Mouse (Mus musculus): Measurements from ENCODE around the gene Mgat2.
"Not testable (repeated sequence)": the region's sequence is repeated elsewhere in the genome, so short reads cannot be mapped to it uniquely, and the experiment has no call there.

Mgat2 gene

DNA sequence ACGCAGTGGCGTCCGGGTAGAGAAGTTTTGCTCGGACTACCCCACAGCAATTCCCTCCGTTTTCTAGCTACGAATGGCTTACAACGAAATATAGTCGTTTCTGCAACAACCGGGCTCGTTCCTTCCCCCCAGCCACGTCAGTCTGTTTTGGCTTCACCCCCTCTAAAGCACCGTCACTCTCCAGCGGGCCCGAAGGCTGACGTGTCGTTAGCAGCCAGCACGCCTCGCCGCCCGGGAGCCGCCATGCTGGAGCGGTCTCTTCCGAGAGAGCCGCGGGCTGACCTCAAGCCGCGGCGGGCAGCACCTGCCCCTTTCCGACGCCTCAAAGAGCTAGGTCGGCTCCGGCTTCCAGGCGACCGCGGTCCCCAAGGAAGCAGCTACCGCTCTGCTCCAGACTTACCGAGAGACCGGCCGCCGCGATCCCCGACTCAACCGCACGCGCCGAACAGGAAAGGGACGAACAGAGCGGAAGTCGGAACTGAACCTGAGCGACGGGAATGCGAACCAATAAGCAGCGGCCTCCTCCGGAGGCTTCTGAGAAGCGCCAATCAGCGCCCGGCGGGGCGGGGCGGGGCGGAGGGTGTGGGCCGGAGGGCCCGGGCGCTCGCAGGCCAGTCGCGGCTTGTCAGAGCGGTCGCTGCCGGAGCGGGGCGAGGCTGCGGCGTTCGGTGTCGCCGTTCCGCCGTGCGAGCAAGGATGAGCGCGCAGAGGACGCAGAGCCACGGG is at the start of gene Mgat2, which contains the start of gene Rpl36al:
Gene Mgat2 (plus strand): TSS at position 575 of the 726 bp plus-strand sequence.
Gene Rpl36al (minus strand): TSS at position 501 of the 726 bp plus-strand sequence.
- DNase-seq (ENCODE audit: low read depth, low spot score) = peak; percentile 98

DNA sequence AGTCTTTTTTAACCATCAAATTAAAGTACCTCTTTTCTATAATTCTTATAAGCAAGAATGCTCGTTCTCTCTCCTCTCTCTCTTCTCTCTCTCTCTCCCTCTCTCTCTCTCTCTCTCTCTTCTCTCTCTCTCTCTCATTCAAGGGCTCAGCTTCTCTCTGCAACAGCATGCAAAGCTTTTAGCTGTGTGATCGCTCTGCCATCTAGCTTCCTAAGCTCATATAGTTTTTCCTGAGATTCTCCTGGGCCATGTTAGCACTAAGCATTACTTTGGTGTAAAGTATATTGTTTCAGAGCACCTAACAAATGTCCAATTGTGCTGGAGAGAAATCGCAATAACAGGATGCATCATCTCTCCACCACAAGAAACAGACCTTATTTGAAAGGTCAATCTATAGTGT is 44.8 kb upstream of the Mgat2 start:
- no peak for DNase-seq (ENCODE audit: low read depth, low spot score)

DNA sequence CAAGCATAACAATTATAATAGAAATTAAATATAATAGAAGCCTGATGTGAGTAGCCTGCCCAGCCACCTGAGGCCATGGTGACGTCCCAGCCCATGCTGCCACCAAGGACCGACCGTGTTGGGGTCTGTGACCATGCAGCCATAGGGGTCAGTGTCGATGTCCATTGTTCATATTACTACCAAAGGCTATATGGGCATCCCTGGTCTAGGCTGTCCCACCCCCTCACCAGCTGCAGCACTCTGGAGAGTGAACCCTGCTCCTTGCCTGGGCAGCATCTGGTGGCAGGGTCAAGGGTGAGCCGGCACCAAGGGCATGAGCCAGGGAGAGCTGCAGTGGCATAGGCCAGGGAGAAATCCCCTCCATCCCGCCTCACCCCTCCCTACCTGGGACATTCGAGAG is 44.1 kb upstream of the Mgat2 start:
- DNase-seq (ENCODE audit: low read depth, low spot score) = no peak

DNA sequence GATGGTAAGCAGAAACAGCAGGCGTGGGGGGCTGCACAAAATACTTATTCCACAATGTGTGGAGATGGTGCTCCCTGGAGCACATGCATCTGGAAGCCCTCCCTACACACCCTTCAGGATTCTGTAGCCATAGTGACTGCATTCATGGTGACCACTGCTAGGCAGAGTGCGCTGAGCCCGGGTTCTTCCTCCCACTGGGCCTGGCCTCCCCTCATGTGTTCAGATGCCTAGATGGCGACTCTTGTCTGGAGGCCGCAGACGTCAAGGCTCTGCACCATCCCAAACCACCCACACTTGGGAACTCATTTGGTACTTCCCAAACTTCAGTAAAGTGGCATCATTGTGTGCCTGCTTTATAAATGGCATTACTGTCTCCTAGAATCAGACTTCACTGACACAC is 40.5 kb upstream of the Mgat2 start:
- DNase-seq (ENCODE audit: low read depth, low spot score) = no peak

DNA sequence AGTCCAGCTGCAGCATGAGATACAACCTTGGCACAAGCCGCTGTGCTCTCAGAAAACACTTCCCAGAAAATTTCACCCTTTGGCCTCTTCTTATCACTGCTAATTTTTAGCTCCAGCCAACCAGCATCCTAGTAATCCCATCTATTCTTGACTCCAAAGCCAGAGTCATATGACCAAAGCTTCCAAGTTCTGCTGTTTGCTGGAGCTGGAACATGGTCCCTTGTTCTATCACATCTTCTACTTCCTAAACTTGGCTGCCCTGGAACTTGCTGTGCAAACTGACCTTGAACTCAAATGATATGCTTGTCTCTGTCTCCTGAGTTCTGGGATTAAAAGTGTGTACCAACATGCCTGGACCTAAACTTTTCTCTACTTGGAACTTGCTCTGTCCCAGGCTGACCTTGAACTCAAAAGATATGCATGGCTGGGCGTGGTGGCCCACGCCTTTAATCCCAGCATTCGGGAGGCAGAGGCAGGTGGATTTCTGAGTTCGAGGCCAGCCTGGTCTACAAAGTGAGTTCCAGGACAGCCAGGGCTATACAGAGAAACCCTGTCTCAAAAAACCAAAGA is 36.7 kb upstream of the Mgat2 start:
- DNase-seq (ENCODE audit: low read depth, low spot score) = peak; percentile 52

DNA sequence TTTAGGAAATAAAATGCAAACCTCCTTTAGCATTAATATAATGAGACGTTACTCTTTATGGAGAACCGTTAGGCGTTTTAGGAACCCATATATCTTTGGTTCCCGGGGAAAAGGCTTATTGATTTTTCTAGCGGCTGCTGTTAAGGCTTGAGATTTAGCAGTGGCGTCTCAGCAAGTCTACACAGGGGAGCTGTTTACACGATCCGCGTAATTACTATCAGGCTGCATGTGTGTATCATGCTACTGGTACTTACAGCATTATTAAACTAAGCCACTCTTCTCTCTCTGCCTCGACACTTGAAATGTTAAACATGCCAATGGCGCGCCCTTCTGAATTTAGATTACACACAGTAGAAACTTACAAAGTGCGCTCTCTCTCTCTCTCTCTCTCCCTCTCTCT is 33.9 kb upstream of the Mgat2 start:
- no peak for DNase-seq (ENCODE audit: low read depth, low spot score)

DNA sequence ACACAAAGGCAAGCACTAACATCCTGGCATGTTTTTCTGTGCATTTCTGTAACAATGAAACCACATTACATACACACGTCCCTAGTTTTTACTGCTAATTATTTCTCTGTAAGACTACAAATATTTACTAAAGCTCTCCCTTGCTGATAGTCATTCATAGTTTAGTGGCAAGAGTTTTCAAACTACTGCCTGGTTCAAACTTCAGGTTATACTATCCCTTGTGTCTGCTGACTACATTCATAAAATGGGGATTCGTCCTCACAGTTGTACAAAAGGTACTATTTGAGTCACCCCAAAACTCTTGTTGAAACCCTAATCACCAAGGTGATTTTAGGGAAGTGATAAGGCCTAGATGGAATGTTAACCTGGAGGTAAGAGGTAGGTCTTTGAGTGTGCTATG is 28.0 kb upstream of the Mgat2 start:
- no peak for DNase-seq (ENCODE audit: low read depth, low spot score)

DNA sequence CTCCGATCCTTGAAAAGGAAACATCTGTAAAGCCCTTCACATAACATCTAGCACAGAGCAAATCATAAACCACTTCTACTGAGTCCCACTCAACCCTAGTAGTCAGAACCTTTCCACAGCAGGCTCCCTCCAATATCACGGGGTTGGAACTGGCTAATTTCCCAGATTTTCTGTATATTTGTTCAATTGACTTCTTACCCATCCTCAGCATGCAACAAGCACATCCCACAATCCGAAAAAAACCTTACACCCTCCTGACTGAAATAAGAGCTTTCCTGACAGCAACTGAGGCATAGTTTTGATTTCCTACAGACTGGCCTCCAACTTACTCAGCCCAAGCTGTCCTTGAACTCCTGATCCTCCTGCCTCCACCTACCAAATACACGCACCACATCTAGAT is 27.5 kb upstream of the Mgat2 start:
- no peak for DNase-seq (ENCODE audit: low read depth, low spot score)

DNA sequence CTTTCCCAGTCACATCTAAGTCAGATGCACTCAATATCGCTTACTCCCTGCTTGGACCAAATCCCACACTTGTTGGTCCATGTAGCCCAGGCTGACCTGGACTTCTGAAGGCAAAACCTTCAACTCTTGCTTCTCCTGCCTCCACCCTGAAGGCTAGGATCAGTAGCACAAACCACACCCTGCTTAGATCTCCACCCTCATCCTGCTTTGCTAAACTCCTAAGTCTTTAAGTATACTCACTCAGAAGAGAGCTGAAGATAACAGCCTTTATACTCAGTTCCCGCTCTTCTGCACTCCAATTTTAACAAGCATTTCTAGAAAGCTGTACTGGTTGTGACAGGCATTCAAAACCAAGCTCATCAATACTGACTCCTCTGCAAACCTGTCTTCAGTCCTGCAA is 26.9 kb upstream of the Mgat2 start:
- peak; percentile 38 for DNase-seq (ENCODE audit: low read depth, low spot score)

DNA sequence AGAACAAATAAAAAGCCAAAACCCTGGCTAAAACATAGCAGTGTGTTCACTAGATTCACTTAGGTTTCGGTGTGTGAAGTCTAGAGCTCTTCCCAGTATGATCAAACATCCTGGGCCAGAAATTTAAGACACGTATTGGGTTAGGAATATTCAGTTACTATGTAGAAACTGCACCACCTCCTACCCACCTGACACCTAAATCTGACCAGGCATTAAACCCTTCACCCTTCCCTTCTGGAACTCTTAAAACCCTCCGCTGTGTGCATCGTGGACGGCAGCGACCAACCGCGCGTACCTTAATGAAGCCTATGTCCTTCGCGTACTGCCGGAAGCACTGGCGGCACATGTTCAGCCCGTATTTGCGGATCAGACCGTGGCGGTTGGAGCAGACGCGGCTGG is 25.6 kb upstream of the Mgat2 start:
- peak; percentile 38 for DNase-seq (ENCODE audit: low read depth, low spot score)

DNA sequence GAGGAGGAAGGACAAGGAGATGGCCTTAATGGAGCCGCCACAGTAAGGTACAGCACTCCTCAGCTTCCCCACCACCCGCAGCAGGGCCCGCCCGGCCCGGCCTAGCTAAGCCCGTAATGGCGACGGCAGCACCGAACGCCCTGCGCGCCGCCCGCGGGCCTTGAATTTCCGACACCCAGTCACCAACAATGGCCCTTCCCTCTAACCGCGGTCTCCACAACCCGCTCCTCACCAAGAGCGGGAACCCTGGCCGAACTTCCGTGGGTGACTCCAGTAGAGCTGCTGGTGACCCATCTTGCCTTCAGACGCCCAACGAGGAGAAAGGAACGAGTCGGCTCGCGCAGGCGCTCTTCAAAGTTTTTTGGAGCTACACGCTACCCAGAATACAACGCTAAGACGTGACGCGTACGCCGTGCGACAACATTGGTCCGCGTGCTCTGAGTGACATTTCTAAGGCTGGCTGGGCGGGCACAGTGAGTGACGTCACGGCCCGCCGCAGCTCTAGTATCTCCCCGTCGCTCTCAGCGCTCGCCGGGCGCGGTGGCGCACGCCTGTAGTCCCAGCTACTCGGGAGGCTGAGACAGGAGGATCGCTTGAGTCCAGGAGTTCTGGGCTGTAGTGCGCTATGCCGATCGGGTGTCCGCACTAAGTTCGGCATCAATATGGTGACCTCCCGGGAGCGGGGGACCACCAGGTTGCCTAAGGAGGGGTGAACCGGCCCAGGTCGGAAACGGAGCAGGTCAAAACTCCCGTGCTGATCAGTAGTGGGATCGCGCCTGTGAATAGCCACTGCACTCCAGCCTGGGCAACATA is 25.0 kb upstream of the Mgat2 start, which contains the start of gene Rps29:
Gene Rps29 (minus strand): TSS at position 422 of the 813 bp plus-strand sequence.
- peak; percentile 100 for DNase-seq (ENCODE audit: low read depth, low spot score)

DNA sequence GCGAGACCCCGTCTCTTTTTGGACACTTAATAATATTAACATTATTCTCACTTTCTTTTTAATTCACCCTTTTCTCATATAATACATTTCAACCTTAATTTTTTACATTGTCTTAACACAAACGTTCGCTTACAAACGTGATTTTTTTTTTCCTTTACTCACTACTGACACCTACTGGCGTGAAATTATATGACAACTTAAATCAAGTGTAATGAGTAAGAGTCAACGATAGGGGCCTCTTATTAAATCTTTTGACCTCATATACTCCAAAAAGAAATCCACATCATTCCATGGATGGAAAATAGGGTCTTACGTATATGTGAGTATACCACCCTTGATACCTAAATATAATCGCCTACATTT is 24.4 kb upstream of the Mgat2 start:
- DNase-seq (ENCODE audit: low read depth, low spot score) = peak; percentile 90

DNA sequence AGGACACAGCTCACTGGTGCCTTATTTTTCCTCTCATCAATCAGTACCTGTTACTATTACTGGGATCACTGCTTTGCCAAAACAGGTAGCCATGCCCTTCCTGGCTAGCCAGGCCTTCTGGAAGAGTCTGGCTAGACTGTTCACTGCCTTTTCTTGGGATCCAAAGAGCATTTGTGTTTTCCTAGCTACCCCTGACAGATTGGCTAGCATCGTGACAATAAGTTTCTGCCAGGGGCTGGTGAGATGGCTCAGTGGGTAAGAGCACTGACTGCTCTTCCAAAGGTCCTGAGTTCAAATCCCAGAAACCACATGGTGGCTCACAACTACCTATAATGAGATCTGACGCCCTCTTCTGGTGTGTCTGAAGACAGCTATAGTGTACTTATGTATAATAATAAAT is 23.3 kb upstream of the Mgat2 start:
- DNase-seq (ENCODE audit: low read depth, low spot score) = not testable (repeated sequence)

DNA sequence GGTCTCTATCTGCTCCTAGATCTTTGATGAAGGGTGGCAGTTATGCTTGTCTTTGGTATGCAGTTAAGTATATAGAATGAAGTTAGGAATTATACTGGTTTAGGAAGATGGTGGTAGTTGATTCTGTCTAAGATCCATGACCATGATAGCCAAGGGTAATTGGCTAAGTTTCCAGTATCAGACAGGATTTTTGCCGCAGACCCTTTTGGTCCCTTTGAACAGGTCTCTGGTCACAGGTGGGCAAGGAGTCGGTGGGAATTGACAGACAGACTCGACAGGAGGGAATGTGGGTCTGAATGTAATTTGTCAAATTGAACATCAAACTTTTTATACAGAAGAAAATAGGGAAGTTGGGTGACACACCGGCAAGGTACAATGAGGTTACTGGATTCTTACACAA is 20.4 kb upstream of the Mgat2 start:
- not testable (repeated sequence) for DNase-seq (ENCODE audit: low read depth, low spot score)

DNA sequence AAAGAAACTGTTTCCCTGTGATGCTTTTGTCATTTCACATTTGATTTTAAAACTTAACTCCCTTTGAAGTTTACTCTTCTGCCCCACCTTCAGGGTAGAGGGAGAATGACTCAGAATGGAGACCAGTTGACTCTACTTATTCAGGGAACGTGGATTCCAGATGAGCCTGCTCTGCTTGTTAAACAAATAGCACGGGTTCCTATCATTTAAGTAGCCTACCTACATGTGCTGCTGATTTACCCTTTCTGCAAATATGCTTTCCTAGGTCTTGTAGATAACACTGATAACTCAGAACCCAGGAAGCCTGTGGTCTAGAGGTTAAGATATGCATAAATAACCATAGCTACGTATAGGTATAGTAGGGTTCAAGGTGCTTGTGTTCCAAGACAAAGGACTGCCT is 19.1 kb upstream of the Mgat2 start:
- peak; percentile 52 for DNase-seq (ENCODE audit: low read depth, low spot score)

DNA sequence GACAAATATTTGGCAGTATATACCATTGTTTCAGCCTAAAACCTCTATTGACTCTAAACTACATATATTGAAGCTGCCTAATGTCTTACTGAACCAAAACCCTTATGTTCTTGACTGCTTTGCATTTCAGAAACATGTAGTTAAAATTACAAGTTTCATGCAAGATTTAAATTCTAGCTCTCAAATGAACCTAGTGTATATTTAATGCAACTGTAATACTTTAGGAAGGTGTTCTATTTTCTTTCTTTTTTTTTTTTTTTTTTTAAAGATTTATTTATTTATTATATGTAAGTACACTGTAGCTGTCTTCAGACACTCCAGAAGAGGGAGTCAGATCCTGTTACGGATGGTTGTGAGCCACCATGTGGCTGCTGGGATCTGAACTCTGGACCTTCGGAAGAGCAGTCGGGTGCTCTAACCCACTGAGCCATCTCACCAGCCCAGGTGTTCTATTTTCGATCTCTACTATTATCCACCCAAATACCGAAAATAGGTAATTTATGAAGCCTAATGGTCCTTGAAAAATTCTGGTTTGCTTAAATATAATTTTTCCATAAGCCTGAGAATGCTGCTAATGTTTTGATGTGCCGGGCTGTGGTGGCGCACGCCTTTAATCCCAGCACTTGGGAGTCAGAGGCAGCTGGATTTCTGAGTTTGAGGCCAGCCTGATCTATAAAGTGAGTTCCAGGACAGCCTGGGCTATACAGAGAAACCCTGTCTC is 16.9 kb upstream of the Mgat2 start:
- not testable (repeated sequence) for DNase-seq (ENCODE audit: low read depth, low spot score)

DNA sequence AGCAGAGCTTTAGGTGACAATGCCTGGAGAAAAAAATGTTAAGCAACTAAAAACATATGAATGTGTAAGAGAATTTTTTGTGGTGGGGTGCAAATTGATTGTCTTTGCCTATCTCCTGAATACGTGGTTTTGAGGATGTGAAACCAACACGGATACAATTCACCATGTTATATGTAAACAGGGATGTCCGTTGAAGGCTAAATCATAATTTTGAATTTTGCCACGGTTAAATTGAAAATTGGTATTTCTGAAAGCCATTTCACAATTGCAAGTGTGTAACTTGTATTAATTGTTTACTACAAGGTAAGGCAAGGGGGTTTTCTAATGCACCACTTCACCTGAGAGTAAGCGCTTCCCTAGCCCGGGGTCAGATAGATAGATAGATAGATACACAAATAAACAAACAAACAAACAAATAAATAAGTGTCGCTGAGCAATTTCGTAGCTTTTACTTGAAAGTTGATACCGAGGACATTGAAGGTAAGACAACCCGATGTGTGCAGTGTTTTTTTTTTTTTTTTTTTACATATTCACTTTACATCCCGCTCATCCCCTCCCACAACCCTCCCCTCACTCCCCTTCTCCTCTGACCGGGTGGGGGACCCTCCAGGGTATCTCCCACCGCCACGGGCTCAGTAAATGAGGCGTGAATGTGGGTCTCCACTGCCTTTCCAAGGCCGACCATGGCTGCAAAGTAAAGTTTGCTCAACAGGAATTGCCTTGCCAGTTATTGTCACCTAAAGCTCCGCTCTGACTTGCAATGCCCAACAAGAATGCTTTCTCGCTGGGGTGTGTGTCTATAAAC is 16.1 kb upstream of the Mgat2 start:
- no peak for DNase-seq (ENCODE audit: low read depth, low spot score)

DNA sequence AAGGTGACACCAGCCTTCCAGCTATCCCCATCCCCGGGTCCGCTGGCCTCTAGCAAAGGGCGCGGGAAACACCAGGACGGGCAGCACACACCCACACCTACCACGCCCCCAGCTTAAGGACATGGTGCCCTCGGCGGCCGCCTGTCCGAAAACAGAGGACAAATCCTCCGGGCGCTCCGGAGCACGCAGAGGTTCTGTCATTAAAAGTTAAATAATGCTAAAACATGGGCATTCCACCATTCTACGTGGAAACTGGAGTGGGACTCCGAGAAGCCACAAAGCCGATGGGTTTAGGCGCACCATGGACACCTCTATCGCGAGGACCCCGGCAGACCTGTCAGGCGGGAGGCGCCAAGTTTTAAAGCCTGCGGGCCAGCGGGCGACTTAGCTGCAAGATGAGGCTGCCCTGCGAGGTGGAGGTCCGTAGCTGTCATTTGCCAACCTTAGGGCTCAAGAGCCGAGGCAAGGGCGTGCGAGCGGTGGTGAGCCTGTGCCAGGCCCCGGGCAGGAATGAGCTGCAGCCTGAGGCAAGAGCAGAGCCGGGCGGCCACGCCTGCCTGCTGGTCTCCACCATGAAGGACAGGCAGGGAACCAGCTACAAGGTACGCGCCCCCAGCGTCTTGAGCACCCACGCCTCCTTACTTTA is 15.4 kb upstream of the Mgat2 start, which contains the start of gene Lrr1:
Gene Lrr1 (plus strand): TSS at position 354 of the 646 bp plus-strand sequence.
- DNase-seq (ENCODE audit: low read depth, low spot score) = peak; percentile 89

DNA sequence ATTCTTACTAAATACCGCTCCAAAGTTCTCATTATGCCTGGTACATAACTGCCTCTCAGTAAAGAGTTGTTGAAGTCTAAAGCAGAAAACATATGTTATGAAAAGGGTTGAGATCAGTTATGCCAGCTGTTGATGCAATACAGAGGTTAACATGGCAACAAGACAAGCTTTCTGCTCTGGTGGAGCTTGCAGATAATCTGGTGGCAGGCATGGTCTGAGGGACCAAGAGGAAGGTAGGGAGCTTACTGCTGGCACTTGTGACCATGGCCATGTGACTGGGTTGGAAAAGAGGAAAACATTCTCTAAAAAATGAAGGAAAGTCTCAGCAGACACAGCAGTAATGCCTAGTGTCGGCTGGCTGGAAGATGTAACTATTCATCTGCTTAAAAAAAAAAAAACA is 12.7 kb upstream of the Mgat2 start:
- DNase-seq (ENCODE audit: low read depth, low spot score) = no peak

DNA sequence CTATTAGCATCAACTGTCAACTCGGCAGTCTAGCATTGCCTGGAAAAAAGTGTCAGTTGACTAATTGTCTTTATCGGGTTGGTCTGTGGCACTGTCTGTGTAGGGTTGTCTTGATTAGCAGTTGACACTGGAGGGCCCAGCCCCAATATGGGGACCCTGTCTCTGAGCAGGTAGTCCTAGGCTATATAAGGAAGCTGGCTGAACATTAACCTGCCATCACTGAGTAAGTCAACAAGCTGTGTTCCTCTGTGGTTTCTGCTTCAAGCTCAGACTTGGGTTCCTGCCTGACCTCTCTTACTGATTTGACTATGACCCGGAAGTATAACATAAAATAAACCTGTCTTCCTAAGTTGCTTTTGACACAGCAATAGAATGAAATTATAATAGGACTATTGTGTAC is 8.0 kb upstream of the Mgat2 start:
- DNase-seq (ENCODE audit: low read depth, low spot score) = no peak
